Mouse (Mus musculus) yolk sac, embryonic 10.5 days (tissue): ENCODE results near the gene Nup188.

Experiments used
- DNase-seq: peaks from one replicate; pipeline ENCODE4 v3.0.0-alpha.2; 2017; ENCODE audit warnings: low spot score

The Nup188 gene

DNA sequence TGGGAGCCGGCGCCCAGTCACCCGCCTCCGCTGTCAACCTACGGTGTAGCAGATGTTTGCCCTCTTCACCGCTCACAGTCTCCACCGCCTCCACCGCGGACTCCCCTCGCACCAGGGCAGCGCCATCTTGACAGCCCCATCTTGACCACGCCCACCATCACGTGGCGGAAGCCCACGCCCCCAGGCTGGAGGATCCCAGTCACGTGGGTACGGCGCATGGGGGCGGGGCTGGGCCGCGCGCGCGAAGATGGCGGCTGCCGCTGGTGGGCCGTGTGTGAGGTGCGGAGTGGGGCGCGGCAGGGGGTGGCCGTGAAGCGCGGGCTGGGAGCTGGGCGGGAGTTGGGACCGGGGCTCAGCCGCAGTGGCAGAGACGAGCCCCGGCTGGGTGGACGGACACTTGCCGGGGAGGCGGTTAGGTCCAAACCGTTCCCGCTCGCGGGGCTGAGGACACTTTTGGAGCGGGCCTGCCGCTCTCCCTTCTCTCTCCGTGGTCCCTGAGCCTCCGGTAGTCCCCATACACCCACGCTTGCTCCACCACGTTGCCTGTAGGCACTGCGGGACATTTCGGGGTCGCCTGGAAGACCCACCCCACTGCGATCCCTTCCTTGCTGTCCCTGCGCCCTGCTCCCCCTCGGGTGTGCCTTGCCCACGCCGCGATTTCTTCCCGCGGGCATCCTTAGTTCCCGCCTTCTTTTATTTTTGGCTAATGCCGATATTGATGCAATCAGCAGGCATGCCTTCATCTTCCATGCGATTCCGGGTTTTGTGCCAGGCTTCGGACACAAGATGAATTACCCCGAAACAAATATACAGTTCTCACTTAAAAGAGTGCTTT is at the start of gene Nup188, which contains the start of gene Dolk:
Nup188 (plus strand) TSS at position 206 of the 835 bp plus-strand sequence.
Dolk (minus strand) TSS at position 143 of the 835 bp plus-strand sequence.
- peak; percentile 94 for DNase-seq

GRCm38 (mm10) chr2:30236426-30237198 is 49.6 kb upstream of the Nup188 start:
- DNase-seq = no peak

GRCm38 (mm10) chr2:30237199-30237880 is 48.9 kb upstream of the Nup188 start, which contains the start of gene Lrrc8a:
Gene Lrrc8a, plus strand, starts transcription at chr2:30237715.
- peak; percentile 99 for DNase-seq

GRCm38 (mm10) chr2:30237881-30238280 is 48.3 kb upstream of the Nup188 start:
- no peak for DNase-seq

DNA sequence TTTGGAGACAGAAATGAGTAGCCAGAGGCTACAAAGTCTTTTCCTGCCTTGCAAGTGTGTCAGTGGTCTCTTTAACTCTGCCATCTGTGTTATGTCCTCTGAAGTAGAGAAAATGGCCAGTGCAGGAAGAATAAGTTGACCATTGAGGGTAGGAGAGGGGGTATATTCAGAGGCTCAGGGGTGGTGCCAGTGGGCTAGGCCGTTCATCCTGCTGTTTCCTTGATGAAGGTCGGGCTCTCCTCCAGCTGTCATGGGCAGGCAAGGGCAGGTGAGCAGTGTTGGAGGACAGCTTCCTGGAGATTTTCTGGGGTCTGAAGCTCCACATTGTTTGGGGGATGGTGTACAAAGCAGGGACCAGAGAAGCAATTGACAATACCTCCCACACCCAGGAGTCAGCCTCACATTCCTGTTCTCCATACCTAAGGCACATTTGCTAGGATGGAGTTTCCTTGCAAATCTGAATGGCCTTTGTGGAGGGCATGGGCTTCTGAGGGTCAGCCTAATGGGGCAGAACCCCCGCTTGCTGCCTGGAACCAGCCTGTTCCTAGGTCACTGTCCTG is 47.2 kb upstream of the Nup188 start:
- no peak for DNase-seq

DNA sequence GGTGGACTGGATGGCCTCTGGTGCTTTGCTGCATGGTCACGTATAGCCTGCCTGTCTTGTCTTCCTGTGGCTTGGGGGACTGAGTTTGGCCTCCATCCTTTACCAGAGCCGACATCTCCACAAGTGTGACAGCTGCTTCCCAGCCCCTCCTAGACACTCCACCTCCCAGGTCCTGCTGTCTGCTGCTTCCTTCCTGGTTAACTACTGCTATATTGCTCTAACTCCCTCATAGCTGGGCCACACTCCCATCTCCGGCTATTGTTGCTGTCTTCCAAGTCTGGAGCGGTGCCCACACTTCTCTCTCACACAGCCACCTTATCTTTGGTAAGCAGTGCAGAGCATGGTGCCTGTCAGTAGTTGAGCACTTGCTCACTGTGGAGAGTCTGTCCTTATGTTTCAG is 46.4 kb upstream of the Nup188 start:
- peak; percentile 20 for DNase-seq

- no peak for DNase-seq
These were observed 45.9 kb upstream of the Nup188 start, which contains the start of gene Gm28035 for GRCm38 (mm10) chr2:30240267-30240666. Gene Gm28035, plus strand, starts transcription at chr2:30240567.

- peak; percentile 51 for DNase-seq
These were observed 43.7 kb upstream of the Nup188 start for GRCm38 (mm10) chr2:30242509-30242908.

DNA sequence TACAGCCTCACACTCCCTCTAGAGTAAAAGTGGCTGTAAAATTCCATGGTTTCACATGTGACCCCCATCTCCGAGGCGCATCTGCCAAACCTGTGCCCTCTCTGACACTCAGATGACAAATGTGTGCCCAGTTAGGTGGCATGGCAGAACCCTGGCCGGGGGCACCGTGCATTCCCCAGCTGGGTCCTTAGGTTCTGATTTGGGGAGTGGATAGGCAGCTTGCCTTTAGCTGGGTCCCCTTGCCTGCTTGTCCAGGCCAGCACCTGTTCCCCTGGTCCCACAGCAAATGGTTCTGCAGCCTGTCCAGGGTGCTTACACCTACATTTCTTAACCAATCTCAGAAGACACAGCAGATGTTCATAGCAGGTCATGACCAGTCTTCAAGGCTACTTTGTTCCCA is 42.8 kb upstream of the Nup188 start:
- no peak for DNase-seq

DNA sequence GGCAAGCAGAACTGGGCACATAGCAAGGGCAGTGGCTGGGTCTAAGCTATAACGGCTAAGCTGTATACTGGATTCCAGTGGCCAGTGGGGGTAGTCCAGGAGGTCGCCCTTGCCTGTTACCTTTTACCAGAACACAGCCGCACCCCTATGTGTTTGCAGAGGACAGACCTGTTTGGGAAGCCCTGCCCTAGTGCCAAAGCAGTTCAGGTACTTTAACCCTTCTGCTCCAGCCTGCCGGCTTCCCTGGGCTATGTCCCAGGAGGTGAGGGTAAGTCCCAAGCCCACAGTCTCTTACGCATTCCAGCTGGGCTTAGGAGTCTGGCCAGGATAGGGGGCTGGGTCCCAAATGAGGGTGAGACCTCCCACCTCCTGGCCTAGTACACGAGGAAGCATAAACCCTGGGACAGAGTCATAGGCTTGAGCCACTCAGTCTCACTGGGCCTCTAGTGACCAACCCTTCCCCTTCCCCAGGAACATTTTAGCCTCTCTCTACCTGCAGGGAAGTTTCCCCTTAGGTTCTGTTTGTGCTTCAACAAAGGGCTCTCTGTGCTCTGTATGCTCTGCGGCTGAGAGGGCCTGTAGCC is 41.5 kb upstream of the Nup188 start:
- no peak for DNase-seq

- no peak for DNase-seq
These were observed 39.2 kb upstream of the Nup188 start for GRCm38 (mm10) chr2:30247036-30247435.

DNA sequence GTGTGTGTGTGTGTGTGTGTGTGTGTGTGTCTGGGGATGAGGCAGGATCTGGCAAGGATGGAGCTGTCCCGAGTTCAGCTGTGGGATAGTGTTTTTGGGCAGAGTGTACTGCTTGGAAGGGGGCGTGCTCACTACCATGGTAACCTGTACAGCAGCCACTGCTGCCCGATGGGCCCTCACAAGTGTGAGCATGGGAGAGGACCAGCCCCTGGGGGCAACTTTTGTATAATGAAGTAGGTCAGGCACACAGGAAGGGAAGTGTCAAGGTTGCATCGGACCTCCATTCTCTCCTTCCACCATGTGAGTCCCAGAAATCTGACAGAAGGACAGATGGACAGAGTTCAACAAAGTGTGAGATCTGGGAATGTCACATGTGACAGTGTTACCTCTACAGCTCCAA is 38.5 kb upstream of the Nup188 start:
- no peak for DNase-seq

- no peak for DNase-seq
These were observed 37.0 kb upstream of the Nup188 start for GRCm38 (mm10) chr2:30249182-30249581.

- no peak for DNase-seq
These were observed 35.8 kb upstream of the Nup188 start for GRCm38 (mm10) chr2:30250166-30251128.

GRCm38 (mm10) chr2:30251417-30252104 is 34.6 kb upstream of the Nup188 start:
- DNase-seq = no peak

GRCm38 (mm10) chr2:30252521-30252920 is 33.7 kb upstream of the Nup188 start:
- no peak for DNase-seq

DNA sequence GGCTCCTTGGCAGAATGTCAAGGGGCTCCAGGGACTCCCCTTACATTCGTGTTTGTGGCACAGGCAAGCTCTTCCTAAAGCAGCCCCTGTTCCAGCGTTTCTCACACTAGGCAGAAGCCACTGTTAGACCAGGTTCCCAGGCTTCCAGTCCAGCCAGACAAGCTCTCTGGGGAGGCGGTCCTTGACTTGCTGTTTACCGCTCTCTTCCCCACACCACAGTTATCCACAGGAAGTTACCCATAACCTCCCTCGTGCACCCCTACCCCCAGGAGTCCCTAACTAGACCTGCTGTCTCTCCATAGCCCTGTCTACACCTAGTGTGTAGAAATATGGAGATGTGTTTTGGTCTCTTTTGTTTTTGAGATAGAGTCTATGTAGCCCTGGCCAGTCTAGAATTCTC is 32.4 kb upstream of the Nup188 start:
- DNase-seq = no peak

DNA sequence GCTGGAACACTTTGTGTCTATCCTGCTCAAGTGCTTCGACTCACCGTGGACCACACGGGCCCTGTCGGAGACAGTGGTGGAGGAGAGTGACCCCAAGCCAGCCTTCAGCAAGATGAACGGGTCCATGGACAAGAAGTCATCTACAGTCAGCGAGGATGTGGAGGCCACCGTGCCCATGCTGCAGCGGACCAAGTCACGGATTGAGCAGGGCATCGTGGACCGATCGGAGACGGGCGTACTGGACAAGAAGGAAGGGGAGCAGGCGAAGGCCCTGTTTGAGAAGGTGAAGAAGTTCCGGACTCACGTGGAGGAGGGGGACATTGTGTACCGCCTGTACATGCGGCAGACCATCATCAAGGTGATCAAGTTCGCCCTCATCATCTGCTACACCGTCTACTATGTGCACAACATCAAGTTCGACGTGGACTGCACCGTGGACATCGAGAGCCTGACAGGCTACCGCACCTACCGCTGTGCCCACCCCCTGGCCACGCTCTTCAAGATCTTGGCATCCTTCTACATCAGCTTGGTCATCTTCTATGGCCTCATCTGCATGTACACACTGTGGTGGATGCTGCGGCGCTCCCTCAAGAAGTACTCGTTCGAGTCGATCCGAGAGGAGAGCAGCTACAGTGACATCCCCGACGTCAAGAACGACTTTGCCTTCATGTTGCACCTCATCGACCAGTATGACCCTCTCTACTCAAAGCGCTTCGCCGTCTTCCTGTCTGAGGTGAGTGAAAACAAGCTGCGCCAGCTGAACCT is 30.4 kb upstream of the Nup188 start:
- DNase-seq = no peak
